Mouse (Mus musculus): ENCODE data around the gene Pigb. TPM values are rescaled to one million over a fixed set of nuclear protein-coding genes. Genes with fewer than 3 reads are reported as not detected.

Pigb gene
- polyA plus RNA-seq, 1 experiment: 8.2 TPM

GRCm38 (mm10) chr9:72985250-72986220 is 54.6 kb downstream of the Pigb start, which contains the start of the genes Ccpg1os and Ccpg1:
Gene Ccpg1os (minus strand): TSS chr9:72985382.
Gene Ccpg1 (plus strand): TSS chr9:72985429.
- peak; percentile 91 for TF ChIP-seq POLR2A (IDR thresholded peaks at IDR 0.05; ENCODE audit: control insufficient read depth, extremely low read depth, insufficient read depth, low read length, poor library complexity)
- TF ChIP-seq CTCF (IDR thresholded peaks at IDR 0.05; ENCODE audit: borderline replicate concordance, control insufficient read depth, extremely low read depth, insufficient read depth, low read length, poor library complexity): peak; percentile 60
- DNase-seq: peak; percentile 96
- under 1% methylated on average over 88 of the region's 88 CpGs for WGBS

GRCm38 (mm10) chr9:72983066-72983465 is 57.1 kb downstream of the Pigb start:
- Histone ChIP-seq H3K27me3 (ENCODE audit: control insufficient read depth, insufficient read depth, low read length) (no peaks in the 10 kb centered on the region), H3K4me3 (ENCODE audit: control insufficient read depth, insufficient read depth, low read length) (no peak overlapping the region), H3K4me1 (replicated peaks; ENCODE audit: control insufficient read depth, insufficient read depth, low read length) (peaks cover 6% of the 10 kb centered on the region; the same call in 1 of the 2 replicates), H3K27ac (ENCODE audit: control insufficient read depth, insufficient read depth, low read length) (no peak overlapping the region), H3K36me3 (ENCODE audit: control insufficient read depth, insufficient read depth, low read length) (no peaks in the 10 kb centered on the region)
- TF ChIP-seq CTCF (IDR thresholded peaks at IDR 0.05; ENCODE audit: borderline replicate concordance, control insufficient read depth, extremely low read depth, insufficient read depth, low read length, poor library complexity) (no peak), POLR2A (IDR thresholded peaks at IDR 0.05; ENCODE audit: control insufficient read depth, extremely low read depth, insufficient read depth, low read length, poor library complexity) (no peak)
- DNase-seq: no peak
- 92% methylated on average over 2 of the region's 2 CpGs for WGBS

More at GRCm38 (mm10) chr9:72985250-72986220, 54.6 kb downstream of the Pigb start, which contains the start of the genes Ccpg1os and Ccpg1:
- no peaks in the 10 kb centered on the region for H3K36me3 ChIP-seq (ENCODE audit: control insufficient read depth, insufficient read depth, low read length)
- H3K4me3 ChIP-seq (ENCODE audit: control insufficient read depth, insufficient read depth, low read length): peak within 1 kb of the TSS; percentile 65
- peak within 1 kb of the TSS; percentile 78 for H3K27ac ChIP-seq (ENCODE audit: control insufficient read depth, insufficient read depth, low read length)
- no peaks in the 10 kb centered on the region for H3K27me3 ChIP-seq (ENCODE audit: control insufficient read depth, insufficient read depth, low read length)
- peaks cover 6% of the 10 kb centered on the region; the same call in 1 of the 2 replicates for H3K4me1 ChIP-seq (replicated peaks; ENCODE audit: control insufficient read depth, insufficient read depth, low read length)

- Histone ChIP-seq H3K27ac (ENCODE audit: control insufficient read depth, insufficient read depth, low read length) (no peak overlapping the region), H3K4me1 (replicated peaks; ENCODE audit: control insufficient read depth, insufficient read depth, low read length) (0 out of 2 replicates have a peak, but pooled peaks cover 2% of the 10 kb centered on the region), H3K27me3 (ENCODE audit: control insufficient read depth, insufficient read depth, low read length) (no peaks in the 10 kb centered on the region), H3K4me3 (ENCODE audit: control insufficient read depth, insufficient read depth, low read length) (no peak overlapping the region), H3K36me3 (ENCODE audit: control insufficient read depth, insufficient read depth, low read length) (no peaks in the 10 kb centered on the region)
- DNase-seq: no peak
- no peak for TF ChIP-seq POLR2A (IDR thresholded peaks at IDR 0.05; ENCODE audit: control insufficient read depth, extremely low read depth, insufficient read depth, low read length, poor library complexity)
- no peak for TF ChIP-seq CTCF (IDR thresholded peaks at IDR 0.05; ENCODE audit: borderline replicate concordance, control insufficient read depth, extremely low read depth, insufficient read depth, low read length, poor library complexity)
- WGBS: 98% methylated on average over 1 of the region's 1 CpGs
Measured at GRCm38 (mm10) chr9:72975242-72975641, 64.9 kb downstream of the Pigb start.

- DNase-seq: no peak
- no peak for TF ChIP-seq POLR2A (IDR thresholded peaks at IDR 0.05; ENCODE audit: control insufficient read depth, extremely low read depth, insufficient read depth, low read length, poor library complexity)
- TF ChIP-seq CTCF (IDR thresholded peaks at IDR 0.05; ENCODE audit: borderline replicate concordance, control insufficient read depth, extremely low read depth, insufficient read depth, low read length, poor library complexity): no peak
- 93% methylated on average over 5 of the region's 5 CpGs for WGBS
- Histone ChIP-seq H3K27me3 (ENCODE audit: control insufficient read depth, insufficient read depth, low read length) (no peaks in the 10 kb centered on the region), H3K36me3 (ENCODE audit: control insufficient read depth, insufficient read depth, low read length) (no peaks in the 10 kb centered on the region), H3K4me3 (ENCODE audit: control insufficient read depth, insufficient read depth, low read length) (no peak overlapping the region), H3K4me1 (replicated peaks; ENCODE audit: control insufficient read depth, insufficient read depth, low read length) (0 out of 2 replicates have a peak, but pooled peaks cover 5% of the 10 kb centered on the region), H3K27ac (ENCODE audit: control insufficient read depth, insufficient read depth, low read length) (no peak overlapping the region)
Measured at GRCm38 (mm10) chr9:72974734-72975133, 65.4 kb downstream of the Pigb start.

GRCm38 (mm10) chr9:72972984-72973383 is 67.2 kb downstream of the Pigb start:
- Histone ChIP-seq H3K27me3 (ENCODE audit: control insufficient read depth, insufficient read depth, low read length) (no peaks in the 10 kb centered on the region), H3K4me3 (ENCODE audit: control insufficient read depth, insufficient read depth, low read length) (no peak overlapping the region), H3K4me1 (replicated peaks; ENCODE audit: control insufficient read depth, insufficient read depth, low read length) (0 out of 2 replicates have a peak, but pooled peaks cover 9% of the 10 kb centered on the region), H3K27ac (ENCODE audit: control insufficient read depth, insufficient read depth, low read length) (no peak overlapping the region), H3K36me3 (ENCODE audit: control insufficient read depth, insufficient read depth, low read length) (no peaks in the 10 kb centered on the region)
- no peak for DNase-seq
- TF ChIP-seq CTCF (IDR thresholded peaks at IDR 0.05; ENCODE audit: borderline replicate concordance, control insufficient read depth, extremely low read depth, insufficient read depth, low read length, poor library complexity) (no peak), POLR2A (IDR thresholded peaks at IDR 0.05; ENCODE audit: control insufficient read depth, extremely low read depth, insufficient read depth, low read length, poor library complexity) (no peak)

GRCm38 (mm10) chr9:72972435-72972834 is 67.7 kb downstream of the Pigb start:
- DNase-seq: no peak
- Histone ChIP-seq H3K36me3 (ENCODE audit: control insufficient read depth, insufficient read depth, low read length) (no peaks in the 10 kb centered on the region), H3K27me3 (ENCODE audit: control insufficient read depth, insufficient read depth, low read length) (no peaks in the 10 kb centered on the region), H3K4me1 (replicated peaks; ENCODE audit: control insufficient read depth, insufficient read depth, low read length) (0 out of 2 replicates have a peak, but pooled peaks cover 9% of the 10 kb centered on the region), H3K27ac (ENCODE audit: control insufficient read depth, insufficient read depth, low read length) (no peak overlapping the region), H3K4me3 (ENCODE audit: control insufficient read depth, insufficient read depth, low read length) (no peak overlapping the region)
- WGBS: 96% methylated on average over 5 of the region's 5 CpGs
- TF ChIP-seq POLR2A (IDR thresholded peaks at IDR 0.05; ENCODE audit: control insufficient read depth, extremely low read depth, insufficient read depth, low read length, poor library complexity) (no peak), CTCF (IDR thresholded peaks at IDR 0.05; ENCODE audit: borderline replicate concordance, control insufficient read depth, extremely low read depth, insufficient read depth, low read length, poor library complexity) (no peak)

Measured in thymus, adult 2 months (tissue).